Mouse (Mus musculus) kidney, adult 2 months (tissue): ENCODE data around the gene Rufy1.

Experiments
- CTCF ChIP-seq: fragments of 200-500 bp; conservative IDR thresholded peaks from 2 replicates; pipeline ENCODE4 v1.5.1; 2011; ENCODE audit warnings: low read depth, mild to moderate bottlenecking, control low read depth, low read length, moderate library complexity, mixed read lengths; ENCODE audit not compliant: insufficient read depth, insufficient read length
- POLR2A ChIP-seq: fragments of 200-500 bp; IDR thresholded peaks from one replicate; pipeline ENCODE4 v1.6.1; 2011; ENCODE audit warnings: low read depth, low read length, control low read depth

DNA sequence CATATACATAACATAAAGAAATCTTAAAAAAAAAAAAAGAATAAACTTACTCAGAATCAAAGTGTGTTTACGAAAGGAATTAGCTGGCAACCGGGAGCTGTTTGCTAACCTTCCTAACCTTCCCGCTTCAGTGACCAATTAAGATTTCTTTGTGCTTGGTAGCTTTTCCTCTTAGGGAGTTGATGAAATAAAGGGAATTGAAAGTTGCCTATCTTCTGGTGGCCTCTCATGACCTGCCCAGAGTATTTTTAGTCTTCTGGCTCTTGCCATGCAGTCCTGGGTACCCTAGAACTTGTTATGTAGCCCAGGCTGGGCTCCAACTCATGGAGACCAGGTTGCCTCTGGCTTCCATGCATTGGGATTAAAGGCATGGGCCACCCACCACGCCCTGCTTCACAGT is 85.4 kb downstream of the Rufy1 start:
- no peak for TF ChIP-seq POLR2A
- no peak for TF ChIP-seq CTCF
